ENCODE assay signal across 16 mouse cellular contexts in genomic region chr13:91185248-91185867, GRCm38 (mm10).
"Had no signal": no experiment of that assay in that cellular context is flagged by ENCODE, and none has a peak within 500 bp of the region (broad histone marks: within the 10 kb centered on the region; RNA-seq: fewer than 3 reads in every experiment).

No protein-coding gene starts in this region.

- H3K9me3 ChIP-seq: limb, embryonic 12.5 days; lung, embryonic 15.5 days; midbrain, embryonic 15.5 days; neural tube, embryonic 13.5 days had no signal

- H3K27me3 ChIP-seq: limb, embryonic 12.5 days; lung, embryonic 15.5 days; midbrain, embryonic 15.5 days; neural tube, embryonic 13.5 days had no signal

- H3K4me1 ChIP-seq: lung, embryonic 15.5 days; midbrain, embryonic 15.5 days; neural tube, embryonic 13.5 days had no signal

- H3K9ac ChIP-seq: limb, embryonic 12.5 days; lung, embryonic 15.5 days; midbrain, embryonic 15.5 days; neural tube, embryonic 13.5 days had no signal

- H3K36me3 ChIP-seq: limb, embryonic 12.5 days; lung, embryonic 15.5 days; midbrain, embryonic 15.5 days; neural tube, embryonic 13.5 days had no signal

- H3K4me3 ChIP-seq: limb, embryonic 12.5 days; lung, embryonic 15.5 days; midbrain, embryonic 15.5 days; neural tube, embryonic 13.5 days had no signal

- H3K4me2 ChIP-seq: limb, embryonic 12.5 days; lung, embryonic 15.5 days; midbrain, embryonic 11.5 days; midbrain, embryonic 15.5 days; neural tube, embryonic 13.5 days had no signal

- ATAC-seq: midbrain, embryonic 15.5 days had no signal

- H3K27ac ChIP-seq: limb, embryonic 12.5 days; lung, embryonic 15.5 days; macrophage; midbrain, embryonic 15.5 days; neural tube, embryonic 13.5 days had no signal

- DNase-seq: kidney, adult 2 months; kidney, postnatal 36 days; layer of hippocampus, adult 9-11 months; layer of hippocampus, postnatal 36 days; lung, postnatal 14 days; retina, postnatal 1 day; right cerebral cortex, postnatal 4 days; spleen, adult 18-20 months; thymus, adult 18-20 months; thymus, postnatal 14 days had no signal
